Mouse (Mus musculus) small intestine, adult 2 months (tissue): ENCODE measurements around the gene Col7a1.

ENCODE experiments used
- CTCF ChIP-seq: fragments of 200-500 bp; IDR thresholded peaks from 2 replicates; pipeline ENCODE4 v1.5.1; 2012; ENCODE audit warnings: low read depth, mild to moderate bottlenecking, control low read depth, inconsistent platforms, low read length, moderate library complexity, mixed read lengths; ENCODE audit not compliant: insufficient replicate concordance, insufficient read length; ENCODE audit errors: extremely low read depth
- POLR2A ChIP-seq: fragments of 200-500 bp; IDR thresholded peaks from 2 replicates; pipeline ENCODE4 v1.6.1; 2012; ENCODE audit warnings: low read depth, mild to moderate bottlenecking, control low read depth, inconsistent platforms, low read length, moderate library complexity

DNA sequence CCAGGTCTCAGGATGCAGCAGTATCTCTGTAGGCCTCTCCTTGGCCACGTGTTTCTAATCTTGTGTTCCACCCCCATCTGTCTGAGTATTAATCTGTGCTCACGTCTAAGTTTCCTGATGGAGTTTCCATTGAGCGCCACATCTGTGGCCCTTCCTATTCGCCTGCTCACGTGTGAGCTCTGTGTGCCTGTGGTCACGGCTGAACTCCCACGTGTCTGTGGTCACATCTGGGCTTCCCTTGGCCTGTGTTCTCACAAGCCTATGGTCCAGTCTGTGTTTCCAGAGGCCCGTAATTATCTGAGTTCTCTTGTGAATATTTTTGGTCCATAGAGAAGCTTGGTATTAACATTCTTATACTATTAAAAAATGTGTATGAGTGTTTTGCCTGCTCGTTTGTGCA, 23.1 kb downstream of the Col7a1 start:
- no peak for TF ChIP-seq POLR2A
- no peak for TF ChIP-seq CTCF
